Mouse (Mus musculus) MEL (cell line): Measurements from ENCODE around the gene Fndc3b.

Experiments used
- CHD1 ChIP-seq: IDR thresholded peaks from 2 replicates; pipeline ENCODE4 v1.6.1; 2012; ENCODE audit warnings: low read depth, mild to moderate bottlenecking, inconsistent platforms, low read length, improper control_type of control experiment
- CTCF ChIP-seq, 3 experiments: IDR thresholded peaks in 2 of 3; conservative IDR thresholded peaks in 1 of 3; 2 replicates each; pipeline ENCODE4 v1.5.1; 2011 to 2012; ENCODE audit warnings: low read length in 3 of 3, low read depth in 2 of 3, mild to moderate bottlenecking in 2 of 3, improper control_type of control experiment in 1 of 3, inconsistent platforms in 1 of 3, mixed read lengths in 1 of 3, moderate library complexity in 1 of 3; ENCODE audit not compliant: control insufficient read depth in 1 of 3, insufficient read depth in 1 of 3, poor library complexity in 1 of 3, severe bottlenecking in 1 of 3
- GATA1 ChIP-seq: IDR thresholded peaks from 2 replicates; pipeline ENCODE4 v1.6.1; 2011; ENCODE audit warnings: low read depth, low read length, improper control_type of control experiment
- POLR2A ChIP-seq, 2 experiments: IDR thresholded peaks; 2 replicates each; pipeline ENCODE4 v1.6.1; 2011 to 2012; ENCODE audit warnings: low read length in 2 of 2, mild to moderate bottlenecking in 2 of 2, control low read depth in 1 of 2, improper control_type of control experiment in 1 of 2, low read depth in 1 of 2, moderate library complexity in 1 of 2; ENCODE audit not compliant: control insufficient read depth in 1 of 2, insufficient read depth in 1 of 2, poor library complexity in 1 of 2
- TAL1 ChIP-seq: IDR thresholded peaks from 2 replicates; pipeline ENCODE4 v1.6.1; 2012; ENCODE audit warnings: mild to moderate bottlenecking, inconsistent platforms, low read length, moderate library complexity, mixed read lengths
- TCF12 ChIP-seq: IDR thresholded peaks from 2 replicates; pipeline ENCODE4 v1.6.1; 2014; ENCODE audit warnings: low read depth, mild to moderate bottlenecking, inconsistent platforms, low read length, improper control_type of control experiment, moderate library complexity

DNA sequence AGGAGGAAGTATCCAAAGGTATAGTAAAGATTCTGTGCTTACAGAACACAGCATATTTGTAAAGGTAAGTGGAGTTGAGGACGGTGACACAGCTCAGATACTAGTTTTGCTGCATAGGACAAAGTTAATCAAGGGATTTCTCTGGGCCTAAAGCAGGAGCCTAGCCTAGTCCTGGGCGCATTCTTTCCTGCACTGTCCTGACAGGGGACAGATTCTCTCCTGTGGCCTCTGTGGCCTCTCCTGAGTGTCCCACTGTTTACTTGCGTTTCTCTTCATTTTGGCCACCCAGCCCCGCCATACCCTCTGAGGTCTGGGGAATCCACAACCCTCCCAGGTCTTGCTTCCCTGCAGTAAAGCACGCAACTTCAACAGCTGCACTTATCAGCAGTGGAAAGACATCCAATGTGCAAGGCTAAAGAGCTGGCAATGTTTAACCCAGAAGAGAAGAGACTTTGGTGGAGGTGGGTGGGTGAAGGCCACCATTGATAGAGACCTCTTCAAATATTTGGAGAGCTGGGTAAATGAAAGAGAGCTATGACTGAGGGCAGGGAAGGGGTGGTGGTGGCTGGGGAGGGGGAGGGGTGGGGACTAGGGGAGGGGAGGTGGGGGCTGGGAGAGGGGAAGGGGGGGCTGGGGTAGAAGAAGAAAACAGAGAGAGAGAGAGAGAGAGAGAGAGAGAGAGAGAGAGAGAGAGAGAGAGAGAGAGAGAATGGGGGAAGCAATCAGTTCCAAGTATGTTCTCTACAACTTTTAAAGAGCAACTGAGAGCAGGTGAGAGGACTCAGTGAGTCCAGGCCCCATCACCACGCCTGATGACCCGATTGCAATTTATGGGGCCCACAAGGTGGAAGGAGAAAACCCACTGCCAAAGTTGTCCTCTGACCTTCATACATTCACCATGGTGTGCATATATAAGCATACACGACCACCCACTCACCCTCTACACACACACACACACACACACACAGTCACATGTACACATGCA, 18.0 kb upstream of the Fndc3b start:
- no peak for TF ChIP-seq CHD1
- no peak for TF ChIP-seq POLR2A (IDR thresholded peaks at IDR 0.05; ENCODE audit: control insufficient read depth in 1 of 2, insufficient read depth in 1 of 2, low read depth in 1 of 2, low read length in 2 of 2, poor library complexity in 1 of 2)
- TF ChIP-seq GATA1: no peak
- TF ChIP-seq CTCF (IDR thresholded peaks at IDR 0.05 in 2 of 3, conservative IDR thresholded peaks at IDR 0.05 in 1 of 3; ENCODE audit: control insufficient read depth in 1 of 3, insufficient read depth in 1 of 3, low read depth in 2 of 3, low read length in 3 of 3, poor library complexity in 1 of 3, severe bottlenecking in 1 of 3): no peak
- no peak for TF ChIP-seq TCF12
- TF ChIP-seq TAL1: no peak
